Mouse (Mus musculus): ENCODE data around the gene Sos1.

- TF ChIP-seq CTCF (IDR thresholded peaks at IDR 0.05; ENCODE audit: low read depth) (no peak), EP300 (optimal IDR thresholded peaks at IDR 0.05) (no peak)
Observed at GRCm38 (mm10) chr17:80435680-80436079, 44.6 kb downstream of the Sos1 start.
